Mouse (Mus musculus): ENCODE data around the gene Creb5.

DNA sequence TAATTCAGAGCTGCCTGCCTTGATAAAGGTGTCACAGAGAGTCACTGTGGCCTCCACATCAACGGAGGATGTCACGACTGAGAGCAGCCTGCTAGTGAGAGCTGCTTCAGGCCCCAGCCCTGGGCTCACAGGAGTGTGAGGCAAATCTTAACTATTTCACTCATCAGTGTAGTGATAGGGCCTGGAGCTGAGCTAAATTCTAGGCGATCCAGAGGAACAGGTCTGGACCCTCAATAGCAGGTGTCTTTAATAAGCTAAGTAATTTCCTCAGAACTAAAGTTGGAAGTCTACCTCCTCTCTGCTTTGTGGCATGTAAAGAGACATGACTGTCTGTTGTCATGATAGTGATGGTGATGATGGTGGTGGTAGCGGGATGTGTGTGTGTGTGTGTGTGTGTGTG, 283.8 kb downstream of the Creb5 start:
- no peak for TF ChIP-seq CTCF (IDR thresholded peaks at IDR 0.05; ENCODE audit: extremely low read depth, insufficient read depth, low read length)
- TF ChIP-seq POLR2A (IDR thresholded peaks at IDR 0.05; ENCODE audit: extremely low read depth, insufficient read depth, low read length), result no peak

All from cortical plate, adult 2 months (tissue).